In the genomic region with DNA sequence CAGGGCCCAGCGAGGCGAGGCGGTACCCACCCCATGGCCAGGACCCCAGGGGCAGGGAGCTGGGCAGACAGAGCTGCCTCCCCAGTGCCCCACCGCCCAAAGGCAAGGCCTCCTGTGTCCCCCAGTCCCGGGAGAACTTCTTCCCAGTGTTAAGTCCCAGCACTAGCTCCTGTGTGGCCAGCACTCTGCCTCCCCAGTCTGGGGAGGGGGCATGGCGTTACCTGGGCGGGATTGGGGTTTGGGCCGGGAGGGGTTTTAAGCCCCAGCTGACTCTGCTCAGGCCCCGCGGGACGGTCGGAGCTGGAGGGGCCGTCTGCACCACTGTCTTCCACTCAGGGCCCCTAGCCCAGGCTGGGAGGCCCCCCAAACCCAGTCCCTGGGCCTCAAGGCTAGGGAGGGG, we compare ENCODE assay signal across 18 mouse cellular contexts. TPM values are rescaled to one million over a fixed set of nuclear protein-coding genes. Genes with fewer than 3 reads are reported as not detected.
DNase-seq lines count a peak whose midpoint lies in the region; ATAC-seq and TF ChIP-seq lines count a peak whose summit lies in the region.
"Had no signal": no experiment of that assay in that cellular context is flagged by ENCODE, and none has a peak within 500 bp of the region (broad histone marks: within the 10 kb centered on the region; RNA-seq: fewer than 3 reads in every experiment).

No protein-coding gene starts in this region.

- ATAC-seq in forebrain, embryonic 12.5 days (ENCODE audit: low FRiP score) = no peak
- ATAC-seq in liver, embryonic 13.5 days (ENCODE audit: low read depth) = 0 out of 2 replicates have a peak, but pooled peaks have one; percentile 13
- no peak for ATAC-seq in liver, embryonic 12.5 days
- ATAC-seq: forebrain, embryonic 13.5 days; forebrain, postnatal 0 days; intestine, embryonic 16.5 days had no signal

- H3K27ac ChIP-seq in forebrain, embryonic 10.5 days = peak overlapping the region; percentile 8
- H3K27ac ChIP-seq in forebrain, embryonic 12.5 days = no peak overlapping the region
- H3K27ac ChIP-seq in liver, embryonic 13.5 days = no peak overlapping the region
- H3K27ac ChIP-seq in liver, embryonic 12.5 days = no peak overlapping the region
- no peak overlapping the region for H3K27ac ChIP-seq in ES-E14 (ENCODE audit: insufficient read depth, low read depth, low read length, poor library complexity, severe bottlenecking)
- H3K27ac ChIP-seq: embryonic facial prominence, embryonic 12.5 days; forebrain, embryonic 13.5 days; hindbrain, embryonic 15.5 days had no signal

- H3K9ac ChIP-seq in forebrain, embryonic 12.5 days = no peak overlapping the region
- H3K9ac ChIP-seq in liver, embryonic 13.5 days = no peak overlapping the region
- no peak overlapping the region for H3K9ac ChIP-seq in liver, embryonic 12.5 days
- H3K9ac ChIP-seq in ES-E14 (ENCODE audit: insufficient read depth, low read depth, low read length, poor library complexity, severe bottlenecking) = no peak overlapping the region
- H3K9ac ChIP-seq: embryonic facial prominence, embryonic 12.5 days; forebrain, embryonic 13.5 days; forebrain, postnatal 0 days; hindbrain, embryonic 15.5 days had no signal

- no peak overlapping the region for H3K4me3 ChIP-seq in forebrain, embryonic 10.5 days
- no peak overlapping the region for H3K4me3 ChIP-seq in forebrain, embryonic 12.5 days (replicated peaks)
- H3K4me3 ChIP-seq in liver, embryonic 13.5 days (replicated peaks) = no peak overlapping the region
- no peak overlapping the region for H3K4me3 ChIP-seq in liver, embryonic 12.5 days
- H3K4me3 ChIP-seq in ES-E14 (ENCODE audit: insufficient read depth in 1 of 2, low read depth in 1 of 2, low read length in 2 of 2, poor library complexity in 1 of 2, severe bottlenecking in 1 of 2) = peak overlapping the region; percentile 18 to 21; a peak in 1 of 4 replicates
- H3K4me3 ChIP-seq: embryonic facial prominence, embryonic 12.5 days; forebrain, embryonic 13.5 days; hindbrain, embryonic 15.5 days had no signal

- no peak for DNase-seq in forebrain, embryonic 10.5 days (ENCODE audit: extremely low spot score, low spot score)
- no peak for DNase-seq in liver, embryonic 13.5 days
- no peak for DNase-seq in ES-E14 (ENCODE audit: low read depth, low spot score)
- DNase-seq in left cerebral cortex, adult 18-20 months (ENCODE audit: low spot score in 2 of 2) = no peak
- DNase-seq: adrenal gland, postnatal 10 days; cerebellum, adult 18-20 months; embryo, embryonic 11 days; forebrain, postnatal 0 days; gastrocnemius, postnatal 14 days; heart, postnatal 10 days had no signal

- H3K9me3 ChIP-seq in forebrain, embryonic 10.5 days = no peaks in the 10 kb centered on the region
- H3K9me3 ChIP-seq in forebrain, embryonic 12.5 days = no peaks in the 10 kb centered on the region
- no peaks in the 10 kb centered on the region for H3K9me3 ChIP-seq in liver, embryonic 13.5 days (replicated peaks)
- no peaks in the 10 kb centered on the region for H3K9me3 ChIP-seq in liver, embryonic 12.5 days (replicated peaks)
- H3K9me3 ChIP-seq in ES-E14 (ENCODE audit: control insufficient read depth, insufficient read depth, low read depth, low read length) = no peaks in the 10 kb centered on the region
- H3K9me3 ChIP-seq: embryonic facial prominence, embryonic 12.5 days; forebrain, embryonic 13.5 days; G1E; hindbrain, embryonic 15.5 days had no signal

- H3K4me2 ChIP-seq in forebrain, embryonic 12.5 days = no peak overlapping the region
- H3K4me2 ChIP-seq in liver, embryonic 13.5 days = no peak overlapping the region
- H3K4me2 ChIP-seq in liver, embryonic 12.5 days = no peak overlapping the region
- H3K4me2 ChIP-seq: embryonic facial prominence, embryonic 12.5 days; forebrain, embryonic 13.5 days; hindbrain, embryonic 15.5 days had no signal

- no peaks in the 10 kb centered on the region for H3K27me3 ChIP-seq in forebrain, embryonic 10.5 days (ENCODE audit: poor library complexity, severe bottlenecking)
- no peaks in the 10 kb centered on the region for H3K27me3 ChIP-seq in forebrain, embryonic 12.5 days
- H3K27me3 ChIP-seq in liver, embryonic 13.5 days = no peaks in the 10 kb centered on the region
- H3K27me3 ChIP-seq in liver, embryonic 12.5 days (replicated peaks) = no peaks in the 10 kb centered on the region
- H3K27me3 ChIP-seq: CH12.LX; embryonic facial prominence, embryonic 12.5 days; forebrain, embryonic 13.5 days; hindbrain, embryonic 15.5 days had no signal

- 83% methylated on average over 13 of the region's 13 CpGs for WGBS in forebrain, embryonic 10.5 days
- WGBS in forebrain, embryonic 12.5 days = 85% methylated on average over 13 of the region's 13 CpGs
- 70% methylated on average over 13 of the region's 13 CpGs for WGBS in liver, embryonic 13.5 days (ENCODE audit: insufficient replicate concordance)
- 79% methylated on average over 12 of the region's 13 CpGs for WGBS in liver, embryonic 12.5 days (ENCODE audit: insufficient replicate concordance)

- in situ Hi-C loops in ES-E14 (cut with MboI; ENCODE audit: low sequenced_read_pairs in 2 of 2, unreplicated experiment in 2 of 2) = no loop called here

- H3K4me1 ChIP-seq in forebrain, embryonic 10.5 days = peaks cover 48% of the 10 kb centered on the region
- H3K4me1 ChIP-seq in forebrain, embryonic 12.5 days = peaks cover 31% of the 10 kb centered on the region
- no peaks in the 10 kb centered on the region; the same call in 1 of the 2 replicates for H3K4me1 ChIP-seq in liver, embryonic 13.5 days (replicated peaks)
- no peaks in the 10 kb centered on the region; the same call in 1 of the 2 replicates for H3K4me1 ChIP-seq in liver, embryonic 12.5 days
- peaks cover 0 to 7% of the 10 kb centered on the region in 2 experiments; a peak in 1 of 4 replicates for H3K4me1 ChIP-seq in ES-E14 (ENCODE audit: control insufficient read depth in 2 of 2, insufficient read depth in 2 of 2, low read length in 2 of 2, poor library complexity in 1 of 2)

- peaks cover 77% of the 10 kb centered on the region for H3K36me3 ChIP-seq in forebrain, embryonic 10.5 days (replicated peaks)
- peaks cover 51% of the 10 kb centered on the region for H3K36me3 ChIP-seq in forebrain, embryonic 12.5 days (replicated peaks)
- peaks cover 54% of the 10 kb centered on the region for H3K36me3 ChIP-seq in liver, embryonic 13.5 days
- peaks cover 76% of the 10 kb centered on the region for H3K36me3 ChIP-seq in liver, embryonic 12.5 days
- H3K36me3 ChIP-seq in ES-E14 (ENCODE audit: control insufficient read depth, insufficient read depth, low read length, poor library complexity, severe bottlenecking) = peaks cover 2% of the 10 kb centered on the region; the same call in 1 of the 2 replicates

TF ChIP-seq in ES-E14, 5 proteins besides CTCF, POLR2A, EP300 and RAD21:
- TF ChIP-seq HCFC1 (IDR thresholded peaks at IDR 0.05; ENCODE audit: borderline replicate concordance, insufficient read depth, low read length) (no peak), MAFK (IDR thresholded peaks at IDR 0.05; ENCODE audit: insufficient read depth, low read depth, low read length) (no peak), ZNF384 (IDR thresholded peaks at IDR 0.05; ENCODE audit: low read depth, low read length) (no peak)

RNA-seq across cellular contexts. Expression of a gene that starts 22.5 kb away (rescaled TPM):
- polyA plus RNA-seq in forebrain, embryonic 10.5 days (2016; fragmentation: Nextera tagmentation; extraction: Ambion mirVana) = 28.7 and 32.2 TPM in 2 replicates
- 36.6 and 38.1 TPM in 2 replicates for polyA plus RNA-seq in forebrain, embryonic 12.5 days (2016; fragmentation: Nextera tagmentation; extraction: Ambion mirVana)
- polyA plus RNA-seq in liver, embryonic 13.5 days (2015; fragmentation: Nextera tagmentation; extraction: Ambion mirVana) = 89.5 and 101 TPM in 2 replicates
- polyA plus RNA-seq in liver, embryonic 12.5 days (2016; fragmentation: Nextera tagmentation; extraction: Ambion mirVana) = 83.8 and 88.7 TPM in 2 replicates
- total RNA-seq in ES-E14 (2012; rRNA removed) = 15.8 and 18.6 TPM in 2 replicates
- total RNA-seq in left cerebral cortex, adult 18-20 months (2021) = 100 to 1,000 TPM; 154 to 168 TPM

RNA-seq across cellular contexts. Expression of a gene that starts 33.1 kb away (rescaled TPM):
- polyA plus RNA-seq in forebrain, embryonic 10.5 days (2016; fragmentation: Nextera tagmentation; extraction: Ambion mirVana) = 5.4 and 6.3 TPM in 2 replicates
- 6.2 and 6.3 TPM in 2 replicates for polyA plus RNA-seq in forebrain, embryonic 12.5 days (2016; fragmentation: Nextera tagmentation; extraction: Ambion mirVana)
- polyA plus RNA-seq in liver, embryonic 13.5 days (2015; fragmentation: Nextera tagmentation; extraction: Ambion mirVana) = 1.2 and 1.8 TPM in 2 replicates
- polyA plus RNA-seq in liver, embryonic 12.5 days (2016; fragmentation: Nextera tagmentation; extraction: Ambion mirVana) = 3.5 and 3.9 TPM in 2 replicates
- 12.5 and 12.7 TPM in 2 replicates for total RNA-seq in ES-E14 (2012; rRNA removed)
- total RNA-seq in left cerebral cortex, adult 18-20 months (2021) = 10 to 100 TPM; 42.6 to 44.7 TPM

RNA-seq across cellular contexts. Expression of a gene that starts 43.4 kb away (rescaled TPM):
- polyA plus RNA-seq in forebrain, embryonic 10.5 days (2016; fragmentation: Nextera tagmentation; extraction: Ambion mirVana) = 21.6 and 25.3 TPM in 2 replicates
- 23.7 and 24.1 TPM in 2 replicates for polyA plus RNA-seq in forebrain, embryonic 12.5 days (2016; fragmentation: Nextera tagmentation; extraction: Ambion mirVana)
- polyA plus RNA-seq in liver, embryonic 13.5 days (2015; fragmentation: Nextera tagmentation; extraction: Ambion mirVana) = 8.0 and 8.3 TPM in 2 replicates
- polyA plus RNA-seq in liver, embryonic 12.5 days (2016; fragmentation: Nextera tagmentation; extraction: Ambion mirVana) = 14.0 and 14.3 TPM in 2 replicates
- 4.4 and 7.4 TPM in 2 replicates for total RNA-seq in ES-E14 (2012; rRNA removed)
- total RNA-seq in left cerebral cortex, adult 18-20 months (2021) = 10 to 100 TPM; 31.5 to 36.1 TPM

Comparison
In these comparisons a context has a peak if more than half of its experiments do, and no peak if none do; other contexts are left out.
1. H3K4me3 ChIP-seq: peak in ES-E14 (2 of 2); none in forebrain, embryonic 10.5 days (single experiment), forebrain, embryonic 12.5 days (single experiment), liver, embryonic 13.5 days (single experiment) and liver, embryonic 12.5 days (single experiment).